Mouse (Mus musculus): ENCODE results near the gene Foxe3.

GRCm38 (mm10) chr4:114876441-114876972, 49.3 kb downstream of the Foxe3 start:
- TF ChIP-seq HCFC1 (IDR thresholded peaks at IDR 0.05; ENCODE audit: low read depth, low read length) (no peak), POLR2A (IDR thresholded peaks at IDR 0.05; ENCODE audit: low read depth, low read length) (no peak), SMC3 (IDR thresholded peaks at IDR 0.05; ENCODE audit: low read depth, low read length) (no peak), MXI1 (IDR thresholded peaks at IDR 0.05; ENCODE audit: low read depth, low read length) (no peak), USF2 (conservative IDR thresholded peaks at IDR 0.05; ENCODE audit: low read depth, low read length) (no peak), CTCF (conservative IDR thresholded peaks at IDR 0.05 in 1 of 2, IDR thresholded peaks at IDR 0.05 in 1 of 2; ENCODE audit: low read depth in 2 of 2, low read length in 2 of 2) (no peak), ZKSCAN1 (IDR thresholded peaks at IDR 0.05; ENCODE audit: borderline replicate concordance, low read depth, low read length) (no peak)
